Mouse (Mus musculus): ENCODE measurements around the gene Uty.

The Uty gene

DNA sequence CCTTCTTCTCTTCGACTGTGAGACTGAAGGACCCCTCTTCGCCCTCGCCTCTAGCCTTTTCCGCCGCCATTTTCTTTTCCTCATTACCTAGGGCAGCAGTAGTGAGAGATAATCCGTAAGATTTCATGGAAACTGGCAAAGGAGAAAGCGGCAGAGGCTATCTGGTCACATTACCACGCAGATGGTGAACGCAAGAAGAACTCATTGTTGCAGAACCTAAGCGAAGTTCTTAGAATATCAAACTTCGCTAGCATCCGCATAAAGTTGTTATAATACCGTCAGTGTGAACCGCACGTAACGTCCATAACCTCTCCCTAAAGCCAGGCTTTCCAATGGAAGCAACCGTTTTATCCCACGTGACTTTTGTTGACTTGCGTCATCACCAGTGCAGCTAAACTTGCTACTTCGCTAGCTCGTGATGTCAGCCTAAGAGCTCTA lies at the start of gene Uty:
Uty (minus strand) TSS at position 334 of the 438 bp plus-strand sequence.
- in situ Hi-C loops (cut with MboI; ENCODE audit: unreplicated experiment in 2 of 2): no loop called here

DNA sequence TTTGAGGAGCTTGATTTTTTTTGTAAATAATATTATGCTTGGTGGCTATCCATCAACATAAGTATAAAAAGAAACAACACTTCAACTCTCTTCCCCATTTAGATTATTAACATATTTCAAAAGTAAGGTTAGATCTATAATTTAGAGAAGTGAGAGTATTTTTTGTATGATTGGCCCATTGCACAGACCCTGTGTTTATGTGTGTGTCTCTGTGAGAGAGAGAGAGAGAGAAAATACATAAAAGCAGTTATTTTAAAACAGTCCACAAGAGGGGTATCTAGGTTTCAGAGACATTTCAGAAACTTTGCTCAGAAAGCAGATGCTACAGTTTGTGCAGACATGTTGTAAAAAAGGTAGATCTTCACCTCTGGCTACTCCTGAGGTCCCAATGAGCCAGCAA lies 48.1 kb upstream of the Uty start:
- in situ Hi-C loops (cut with MboI; ENCODE audit: unreplicated experiment in 2 of 2): loop anchor here in 1 of 2 experiments (25.0 kb wide), 1 partner anchor 106 kb away; no protein-coding TSS in a partner anchor

DNA sequence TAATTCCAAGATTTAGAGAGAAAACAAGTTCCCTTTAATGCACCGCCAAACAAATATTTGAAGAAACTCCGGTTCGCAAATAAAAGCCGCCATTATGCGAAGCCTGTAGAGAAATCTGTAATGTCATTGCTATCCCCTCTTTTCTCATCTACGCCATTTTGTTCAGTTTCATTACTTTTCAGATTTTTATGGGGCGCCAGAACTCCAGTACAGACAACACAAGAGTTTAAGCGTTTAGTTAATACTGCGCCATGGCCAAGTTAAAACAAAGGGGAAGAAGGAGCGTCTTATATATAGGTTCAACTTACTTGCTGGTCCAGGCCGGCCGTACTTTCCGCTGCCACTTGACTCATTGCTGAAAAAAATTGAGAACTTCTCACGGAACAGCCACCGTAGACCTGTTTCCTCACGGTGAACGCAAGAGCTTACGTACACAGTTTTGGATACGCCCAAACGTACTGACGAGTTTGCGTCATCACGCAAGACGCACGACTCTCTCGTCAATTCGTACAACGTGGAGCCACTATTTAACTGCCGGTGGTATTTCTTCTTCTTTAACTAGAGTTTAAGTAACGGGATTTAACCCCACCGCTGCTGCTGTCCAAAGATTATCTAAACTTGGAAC lies 40.7 kb upstream of the Uty start, which contains the start of gene Ddx3y:
Ddx3y (minus strand) TSS at position 459 of the 625 bp plus-strand sequence.
- in situ Hi-C loops (cut with MboI; ENCODE audit: unreplicated experiment in 2 of 2): loop anchor here in 1 of 2 experiments (10.0 to 25.0 kb wide), 2 partner anchors 99 to 381 kb away; no protein-coding TSS in a partner anchor

DNA sequence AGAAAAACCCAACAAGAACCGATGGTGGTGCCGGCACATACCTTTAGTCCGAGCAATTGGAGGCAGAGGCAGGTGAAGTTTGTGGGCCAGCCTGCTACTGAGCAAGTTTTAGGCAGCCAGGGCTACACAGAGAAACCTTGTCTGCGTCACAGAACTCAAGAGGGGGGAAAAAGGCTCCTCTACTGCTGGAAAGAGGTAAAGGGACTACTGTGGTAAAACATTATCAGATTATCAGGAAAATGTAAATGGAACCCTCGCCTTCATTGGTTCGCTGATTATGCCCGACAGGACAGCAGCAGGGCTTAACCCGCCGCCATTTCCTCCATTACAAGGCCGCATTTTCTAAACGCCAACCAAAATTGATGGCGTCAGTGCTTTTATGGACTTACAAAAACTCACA lies 40.2 kb upstream of the Uty start:
- in situ Hi-C loops (cut with MboI; ENCODE audit: unreplicated experiment in 2 of 2): loop anchor here in 1 of 2 experiments (10.0 to 25.0 kb wide), 2 partner anchors 98 to 381 kb away; no protein-coding TSS in a partner anchor

DNA sequence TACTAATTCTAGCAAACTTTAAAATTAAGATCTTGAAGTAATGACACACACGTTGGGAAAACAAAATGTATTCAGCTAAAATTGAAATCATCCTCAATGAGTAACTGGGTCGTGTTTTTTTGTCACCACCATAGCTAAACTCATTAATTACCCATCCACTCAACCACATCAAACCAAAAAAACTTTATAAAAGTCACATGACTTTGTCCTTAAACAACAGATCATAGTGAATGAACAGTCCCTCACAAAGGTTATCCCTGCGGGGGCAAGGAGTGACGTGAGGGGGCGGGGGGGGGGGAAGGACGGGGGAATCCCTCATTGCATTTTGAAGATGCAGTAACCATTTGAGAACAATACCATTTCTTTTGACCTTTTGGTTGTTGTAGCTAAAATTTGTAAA lies 558 bp upstream of the Uty start:
- in situ Hi-C loops (cut with MboI; ENCODE audit: unreplicated experiment in 2 of 2): no loop called here

DNA sequence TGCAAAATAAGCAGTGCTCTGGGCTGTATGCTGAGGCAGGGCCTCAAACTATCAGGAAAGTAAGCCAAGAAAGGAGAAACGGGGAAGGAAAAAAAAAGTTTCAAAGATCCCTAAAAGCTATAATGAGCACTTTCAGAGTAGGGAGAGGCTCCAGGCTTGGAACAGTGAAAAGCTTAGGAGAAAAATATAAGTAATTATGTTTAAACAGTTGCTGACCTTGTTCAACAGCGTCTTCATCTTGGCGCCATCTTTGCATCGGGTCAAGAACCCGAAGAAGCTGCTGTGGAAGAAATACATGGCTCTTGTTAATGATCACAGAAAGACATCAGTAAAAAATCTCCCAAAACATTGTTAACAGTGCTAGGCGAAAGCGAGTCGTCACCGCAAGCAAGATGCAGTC lies 619 bp downstream of the Uty start:
- in situ Hi-C loops (cut with MboI; ENCODE audit: unreplicated experiment in 2 of 2): no loop called here

DNA sequence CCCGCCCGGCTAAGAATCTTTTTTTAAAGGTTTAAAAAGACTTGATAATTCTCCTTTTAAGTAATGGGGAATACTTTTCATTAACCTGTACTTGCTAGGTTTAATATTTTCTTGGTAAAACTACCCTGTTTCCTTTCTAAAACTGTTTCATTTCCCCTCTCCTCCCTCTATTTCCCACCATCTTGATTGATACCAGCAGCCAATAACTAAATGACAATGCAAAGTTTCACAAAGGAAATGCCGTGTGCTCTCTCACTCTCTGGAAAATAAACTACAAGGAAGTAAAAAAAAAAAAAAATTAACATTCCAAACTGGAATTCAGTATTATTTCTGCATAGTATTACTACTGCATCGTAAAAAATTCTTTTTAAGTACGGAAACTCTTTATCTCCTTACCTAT lies 1.1 kb downstream of the Uty start:
- in situ Hi-C loops (cut with MboI; ENCODE audit: unreplicated experiment in 2 of 2): no loop called here

DNA sequence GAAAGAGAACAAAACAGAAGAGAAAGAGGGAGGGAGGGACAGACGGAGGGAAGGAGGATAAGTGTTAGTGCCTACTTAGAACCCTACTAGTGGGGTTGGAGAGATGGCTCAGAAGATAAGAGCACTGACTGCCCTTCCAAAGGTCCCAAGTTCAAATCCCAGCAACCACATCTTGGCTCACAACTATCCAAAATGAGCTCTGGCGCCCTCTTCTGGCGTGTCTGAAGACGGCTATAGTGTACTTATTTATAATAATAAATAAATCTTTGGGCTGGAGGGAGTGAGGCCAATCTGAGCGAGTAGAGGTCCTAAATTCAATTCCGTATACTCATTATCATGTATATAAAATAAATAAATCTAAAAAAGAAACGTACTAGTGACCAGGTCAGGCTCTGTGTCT lies 25.6 kb downstream of the Uty start:
- in situ Hi-C loops (cut with MboI; ENCODE audit: unreplicated experiment in 2 of 2): no loop called here

DNA sequence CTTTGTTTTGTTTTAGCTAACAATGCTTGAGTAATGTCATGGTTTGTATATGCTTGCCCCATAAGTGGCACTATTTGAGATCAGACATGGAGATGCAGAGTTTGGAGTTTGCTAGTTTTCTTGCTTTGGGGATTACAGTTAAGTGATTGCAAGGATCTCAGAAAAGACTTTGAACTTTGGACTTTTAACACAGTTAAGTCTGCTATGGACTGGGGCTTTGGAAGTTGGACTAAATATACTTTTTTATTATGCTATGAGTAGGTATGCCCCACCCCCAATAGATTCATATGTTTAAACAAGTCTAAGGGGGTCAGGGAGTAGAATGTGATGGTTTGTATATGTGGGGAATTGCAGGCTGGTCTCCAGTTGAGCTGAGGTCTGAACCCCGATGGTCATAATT lies 67.1 kb downstream of the Uty start:
- in situ Hi-C loops (cut with MboI; ENCODE audit: unreplicated experiment in 2 of 2): loop anchor here in 1 of 2 experiments (25.0 kb wide), 1 partner anchor 109 kb away; the partner anchor contains the start of gene Ddx3y

DNA sequence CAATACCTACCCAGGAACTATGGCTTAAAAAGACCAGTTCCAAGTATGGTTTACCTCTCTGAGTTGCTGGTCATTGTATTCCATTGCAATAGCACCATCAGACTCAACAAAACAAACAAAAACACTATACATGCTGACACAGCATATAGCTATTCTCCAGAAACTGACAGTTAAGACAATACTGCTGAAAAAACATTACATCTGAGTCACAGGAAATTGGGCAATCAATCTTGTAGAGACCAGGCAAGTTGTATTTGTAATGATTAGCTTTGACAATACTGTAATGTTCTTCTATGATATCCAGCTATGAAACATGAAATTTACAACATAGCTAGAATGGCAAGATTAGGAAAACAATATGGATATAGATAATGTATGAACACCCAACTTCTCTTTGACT lies 82.5 kb downstream of the Uty start:
- in situ Hi-C loops (cut with MboI; ENCODE audit: unreplicated experiment in 2 of 2): loop anchor here (10.0 kb wide), 2 partner anchors 48 to 228 kb away; no protein-coding TSS in a partner anchor

DNA sequence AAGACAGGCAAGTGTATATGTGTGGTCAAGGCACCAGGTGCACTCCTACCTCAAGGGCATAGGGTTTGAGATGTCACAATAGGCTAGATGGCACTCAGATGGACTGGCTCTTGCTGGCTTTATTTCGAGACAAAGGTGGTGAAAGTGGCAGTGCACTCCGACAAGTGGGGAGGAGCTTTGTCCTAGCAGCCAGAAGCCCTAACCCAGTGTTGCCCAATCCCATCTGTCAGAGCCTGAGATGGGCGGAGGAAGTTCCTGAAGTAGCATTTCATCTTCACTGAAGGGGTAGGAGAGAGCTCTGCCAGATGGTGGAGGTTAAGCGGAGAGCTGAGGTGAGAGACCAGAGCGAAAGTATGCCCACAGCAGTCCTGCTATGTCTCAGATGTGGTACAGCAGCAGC lies 129.4 kb downstream of the Uty start:
- in situ Hi-C loops (cut with MboI; ENCODE audit: unreplicated experiment in 2 of 2): loop anchor here in 1 of 2 experiments (10.0 to 25.0 kb wide), 2 partner anchors 49 to 179 kb away; no protein-coding TSS in a partner anchor

DNA sequence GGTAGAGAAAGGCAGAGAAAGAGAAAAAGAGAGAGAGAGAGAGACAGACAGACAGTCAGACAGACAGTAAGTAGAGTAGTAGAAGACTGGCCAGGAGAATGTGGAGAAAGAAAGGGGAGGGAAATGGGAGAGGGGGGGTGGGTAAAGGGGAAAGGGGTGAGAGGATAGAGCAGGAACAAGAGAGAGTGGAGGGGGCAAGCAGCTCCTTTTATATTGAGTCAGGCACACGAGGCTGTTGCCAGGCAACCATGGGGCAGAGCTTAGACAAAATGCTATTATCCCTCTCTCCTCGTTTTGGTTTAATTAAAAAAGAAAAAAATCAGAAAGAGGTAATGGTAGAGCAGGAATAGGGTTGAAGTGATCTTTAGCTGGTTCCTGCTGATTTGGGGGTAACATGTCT lies 131.5 kb downstream of the Uty start:
- in situ Hi-C loops (cut with MboI; ENCODE audit: unreplicated experiment in 2 of 2): loop anchor here in 1 of 2 experiments (10.0 to 25.0 kb wide), 2 partner anchors 51 to 177 kb away; no protein-coding TSS in a partner anchor
